12 mouse cellular contexts compared by ENCODE assay signal in genomic region chr16:45654465-45654864, GRCm38 (mm10). TPM values are rescaled to one million over a fixed set of nuclear protein-coding genes. Genes with fewer than 3 reads are reported as not detected.
DNase-seq lines count a peak whose midpoint lies in the region; ATAC-seq and TF ChIP-seq lines count a peak whose summit lies in the region.
"Had no signal": no experiment of that assay in that cellular context is flagged by ENCODE, and none has a peak within 500 bp of the region (broad histone marks: within the 10 kb centered on the region; RNA-seq: fewer than 3 reads in every experiment).

No protein-coding gene starts in this region.

- TF ChIP-seq POLR2A in limb, embryonic 14.5 days (IDR thresholded peaks at IDR 0.05; ENCODE audit: borderline replicate concordance, extremely low read depth, insufficient read depth, insufficient read length): no peak

- no peak overlapping the region; the same call in 1 of the 2 replicates for H3K9ac ChIP-seq in heart, embryonic 12.5 days
- H3K9ac ChIP-seq in lung, embryonic 15.5 days: no peak overlapping the region
- no peak overlapping the region for H3K9ac ChIP-seq in limb, embryonic 14.5 days (ENCODE audit: low read depth, low read length, severe bottlenecking)
- H3K9ac ChIP-seq in stomach, embryonic 14.5 days (replicated peaks; ENCODE audit: low read depth, low read length): no peak overlapping the region

- no peaks in the 10 kb centered on the region for H3K9me3 ChIP-seq in heart, embryonic 12.5 days (replicated peaks)
- H3K9me3 ChIP-seq in lung, embryonic 15.5 days: no peaks in the 10 kb centered on the region
- H3K9me3 ChIP-seq in limb, embryonic 14.5 days (ENCODE audit: control insufficient read depth, low read length): no peaks in the 10 kb centered on the region
- H3K9me3 ChIP-seq in stomach, embryonic 14.5 days (ENCODE audit: control insufficient read depth, low read depth, low read length): no peaks in the 10 kb centered on the region

- no peak overlapping the region for H3K27ac ChIP-seq in heart, embryonic 12.5 days (ENCODE audit: poor library complexity, severe bottlenecking)
- no peak overlapping the region for H3K27ac ChIP-seq in lung, embryonic 15.5 days
- H3K27ac ChIP-seq in limb, embryonic 14.5 days (replicated peaks; ENCODE audit: low read depth, low read length): no peak overlapping the region
- no peak overlapping the region for H3K27ac ChIP-seq in stomach, embryonic 14.5 days (ENCODE audit: low read length)

- no peak for DNase-seq in heart, postnatal 36 days
- DNase-seq in lung, postnatal 4 days: no peak
- no peak for DNase-seq in limb, embryonic 14.5 days (ENCODE audit: low spot score)
- DNase-seq in layer of hippocampus, adult 9-10 months (ENCODE audit: low spot score): no peak
- no peak for DNase-seq in left cerebral cortex, adult 18-20 months (ENCODE audit: low spot score in 2 of 2)
- DNase-seq: adrenal gland, postnatal 25 days; gastrocnemius, postnatal 14 days; right cerebral cortex, postnatal 25 days had no signal

- no peaks in the 10 kb centered on the region for H3K36me3 ChIP-seq in heart, embryonic 12.5 days
- no peaks in the 10 kb centered on the region for H3K36me3 ChIP-seq in lung, embryonic 15.5 days
- H3K36me3 ChIP-seq in limb, embryonic 14.5 days (ENCODE audit: control insufficient read depth, insufficient read depth, low read length): no peaks in the 10 kb centered on the region
- H3K36me3 ChIP-seq in stomach, embryonic 14.5 days (ENCODE audit: control insufficient read depth, insufficient read depth, low read length): no peaks in the 10 kb centered on the region

- ATAC-seq in heart, embryonic 12.5 days (ENCODE audit: insufficient number of reproducible peaks, low FRiP score): no peak
- ATAC-seq in lung, embryonic 15.5 days (ENCODE audit: borderline replicate concordance, extremely low read depth, low FRiP score, low TSS enrichment): no peak
- no peak for ATAC-seq in limb, embryonic 14.5 days (ENCODE audit: low FRiP score, low read depth)
- ATAC-seq in stomach, embryonic 14.5 days (ENCODE audit: insufficient number of reproducible peaks, insufficient read depth, low FRiP score, low read depth): peak; percentile 19; the same call in 1 of the 2 replicates
- ATAC-seq: Patski had no signal

- WGBS in heart, embryonic 12.5 days: 68% methylated on average over 9 of the region's 9 CpGs
- WGBS in lung, embryonic 15.5 days: 61% methylated on average over 9 of the region's 9 CpGs
- WGBS in limb, embryonic 14.5 days: 73% methylated on average over 9 of the region's 9 CpGs
- 61% methylated on average over 9 of the region's 9 CpGs for WGBS in stomach, embryonic 14.5 days

- H3K27me3 ChIP-seq in heart, embryonic 12.5 days (replicated peaks): 0 out of 2 replicates have a peak, but pooled peaks cover 4% of the 10 kb centered on the region
- H3K27me3 ChIP-seq in lung, embryonic 15.5 days: no peaks in the 10 kb centered on the region
- peaks cover 8% of the 10 kb centered on the region; the same call in 1 of the 2 replicates for H3K27me3 ChIP-seq in limb, embryonic 14.5 days (ENCODE audit: control insufficient read depth, insufficient read depth, low read length)
- no peaks in the 10 kb centered on the region for H3K27me3 ChIP-seq in stomach, embryonic 14.5 days (ENCODE audit: control insufficient read depth, insufficient read depth, low read length)
- H3K27me3 ChIP-seq: Patski had no signal

- H3K4me3 ChIP-seq in heart, embryonic 12.5 days: peak overlapping the region; percentile 47; the same call in 1 of the 2 replicates
- no peak overlapping the region for H3K4me3 ChIP-seq in lung, embryonic 15.5 days
- H3K4me3 ChIP-seq in limb, embryonic 14.5 days (replicated peaks; ENCODE audit: low read length): 0 out of 2 replicates have a peak overlapping the region, but pooled peaks have one; percentile 34
- peak overlapping the region; percentile 32; the same call in 1 of the 2 replicates for H3K4me3 ChIP-seq in stomach, embryonic 14.5 days (ENCODE audit: low read depth, low read length)

- H3K4me1 ChIP-seq in heart, embryonic 12.5 days (replicated peaks): peaks cover 16% of the 10 kb centered on the region
- H3K4me1 ChIP-seq in lung, embryonic 15.5 days: peaks cover 7% of the 10 kb centered on the region; the same call in 1 of the 2 replicates
- peaks cover 3% of the 10 kb centered on the region; the same call in 1 of the 2 replicates for H3K4me1 ChIP-seq in limb, embryonic 14.5 days (ENCODE audit: control insufficient read depth, insufficient read depth, low read length)
- no peaks in the 10 kb centered on the region; the same call in 1 of the 2 replicates for H3K4me1 ChIP-seq in stomach, embryonic 14.5 days (ENCODE audit: control insufficient read depth, insufficient read depth, low read length)

- intact Hi-C loops in heart, postnatal 36 days (cut with DNase I): no loop called here

- peak overlapping the region; percentile 95 for H3K4me2 ChIP-seq in heart, embryonic 12.5 days
- peak overlapping the region; percentile 77; the same call in 1 of the 2 replicates for H3K4me2 ChIP-seq in lung, embryonic 15.5 days
- H3K4me2 ChIP-seq in limb, embryonic 14.5 days (replicated peaks; ENCODE audit: low read depth, low read length, severe bottlenecking): peak overlapping the region; percentile 57; the same call in 1 of the 2 replicates
- H3K4me2 ChIP-seq in stomach, embryonic 14.5 days (replicated peaks; ENCODE audit: low read depth, low read length): peak overlapping the region; percentile 67

RNA-seq across cellular contexts. Expression of gene BC016579, which starts 0.6 kb away (rescaled TPM):
- 0.26 and 0.31 TPM in 2 replicates for polyA plus RNA-seq in heart, embryonic 12.5 days (2016; fragmentation: Nextera tagmentation; extraction: Ambion mirVana)
- not detected for total RNA-seq in heart, postnatal 36 days (2021)
- polyA plus RNA-seq in lung, embryonic 15.5 days (2015; fragmentation: Nextera tagmentation; extraction: Ambion mirVana): 0.43 and 0.55 TPM in 2 replicates
- 0.09 and 0.14 TPM in 2 replicates for polyA plus RNA-seq in limb, embryonic 14.5 days (2012; rRNA removed)
- 0.08 TPM in 1 of 2 replicates, not detected in the other for polyA plus RNA-seq in limb, embryonic 14.5 days (2014; fragmentation: Nextera tagmentation; extraction: Ambion mirVana)
- 1.8 and 2.7 TPM in 2 replicates for polyA plus RNA-seq in stomach, embryonic 14.5 days (2014; fragmentation: Nextera tagmentation; extraction: Ambion mirVana)
- total RNA-seq in left cerebral cortex, adult 18-20 months (2021): under 1 TPM in 1 of 2 experiments, not detected in 1; 0.26 TPM
- total RNA-seq: gastrocnemius, postnatal 14 days had no signal
- polyA plus RNA-seq: Patski had no signal

RNA-seq across cellular contexts. Expression of gene Tmprss7, which starts 39.0 kb away (rescaled TPM):
- not detected in 2 replicates for polyA plus RNA-seq in heart, embryonic 12.5 days (2016; fragmentation: Nextera tagmentation; extraction: Ambion mirVana)
- not detected for total RNA-seq in heart, postnatal 36 days (2021)
- 0.10 TPM in 1 of 2 replicates, not detected in the other for polyA plus RNA-seq in lung, embryonic 15.5 days (2015; fragmentation: Nextera tagmentation; extraction: Ambion mirVana)
- 0.35 and 0.49 TPM in 2 replicates for polyA plus RNA-seq in limb, embryonic 14.5 days (2012; rRNA removed)
- polyA plus RNA-seq in limb, embryonic 14.5 days (2014; fragmentation: Nextera tagmentation; extraction: Ambion mirVana): 0.11 TPM in 1 of 2 replicates, not detected in the other
- polyA plus RNA-seq in stomach, embryonic 14.5 days (2014; fragmentation: Nextera tagmentation; extraction: Ambion mirVana): 0.21 TPM in 1 of 2 replicates, not detected in the other
- 1 to 10 TPM; 1.5 to 2.7 TPM for total RNA-seq in left cerebral cortex, adult 18-20 months (2021)
- total RNA-seq: gastrocnemius, postnatal 14 days had no signal
- polyA plus RNA-seq: Patski had no signal

RNA-seq across cellular contexts. Expression of gene Gcsam, which starts 44.3 kb away (rescaled TPM):
- polyA plus RNA-seq in heart, embryonic 12.5 days (2016; fragmentation: Nextera tagmentation; extraction: Ambion mirVana): 0.21 and 0.26 TPM in 2 replicates
- under 1 TPM; 0.22 to 0.25 TPM for total RNA-seq in heart, postnatal 36 days (2021)
- 0.10 and 0.40 TPM in 2 replicates for polyA plus RNA-seq in lung, embryonic 15.5 days (2015; fragmentation: Nextera tagmentation; extraction: Ambion mirVana)
- 0.50 and 0.68 TPM in 2 replicates for polyA plus RNA-seq in limb, embryonic 14.5 days (2012; rRNA removed)
- polyA plus RNA-seq in limb, embryonic 14.5 days (2014; fragmentation: Nextera tagmentation; extraction: Ambion mirVana): 1.6 and 1.9 TPM in 2 replicates
- 0.07 and 0.18 TPM in 2 replicates for polyA plus RNA-seq in stomach, embryonic 14.5 days (2014; fragmentation: Nextera tagmentation; extraction: Ambion mirVana)
- total RNA-seq in left cerebral cortex, adult 18-20 months (2021): not detected
- total RNA-seq: adrenal gland, postnatal 25 days had no signal
- polyA plus RNA-seq: Patski had no signal
